Mouse (Mus musculus) regulatory T cell (primary cell): ENCODE results near the gene Sac3d1.
"Not testable (repeated sequence)": the region's sequence is repeated elsewhere in the genome, so short reads cannot be mapped to it uniquely, and the experiment has no call there.

Experiments
- in situ Hi-C: fragments of 300-600 bp; cut with MboI, MseI; formaldehyde crosslinking; loops from one replicate; pipeline ENCODE4 v1.15.1; 2025; ENCODE audit warnings: high pct_unique_total_duplicates

Sac3d1 gene

GRCm38 (mm10) chr19:6117986-6118676 is at the start of gene Sac3d1:
Gene Sac3d1, minus strand, starts transcription at chr19:6118650.
- in situ Hi-C loops, result no loop called here

DNA sequence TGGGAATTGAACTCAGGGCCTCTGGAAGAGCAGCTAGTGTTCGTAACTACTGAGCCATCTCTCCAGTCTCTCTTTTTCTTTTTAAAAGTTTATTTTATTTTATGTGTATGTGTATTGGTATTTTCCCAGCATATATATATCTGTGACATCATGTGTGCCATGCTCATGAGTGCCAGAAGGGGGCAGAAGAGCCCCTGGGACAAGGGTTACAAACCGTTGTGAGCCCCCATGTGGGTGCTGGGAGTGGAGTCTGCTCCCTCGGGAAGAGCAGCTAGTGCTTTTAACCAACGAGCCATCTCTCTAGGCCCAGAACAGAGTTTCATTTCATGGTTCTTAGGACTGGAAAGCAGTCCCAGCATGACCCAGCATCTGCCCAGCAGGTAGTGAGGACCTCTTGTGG is 48.3 kb upstream of the Sac3d1 start:
- in situ Hi-C loops, result loop anchor here (10.0 kb wide), 1 partner anchor 418 kb away; no protein-coding TSS in a partner anchor

DNA sequence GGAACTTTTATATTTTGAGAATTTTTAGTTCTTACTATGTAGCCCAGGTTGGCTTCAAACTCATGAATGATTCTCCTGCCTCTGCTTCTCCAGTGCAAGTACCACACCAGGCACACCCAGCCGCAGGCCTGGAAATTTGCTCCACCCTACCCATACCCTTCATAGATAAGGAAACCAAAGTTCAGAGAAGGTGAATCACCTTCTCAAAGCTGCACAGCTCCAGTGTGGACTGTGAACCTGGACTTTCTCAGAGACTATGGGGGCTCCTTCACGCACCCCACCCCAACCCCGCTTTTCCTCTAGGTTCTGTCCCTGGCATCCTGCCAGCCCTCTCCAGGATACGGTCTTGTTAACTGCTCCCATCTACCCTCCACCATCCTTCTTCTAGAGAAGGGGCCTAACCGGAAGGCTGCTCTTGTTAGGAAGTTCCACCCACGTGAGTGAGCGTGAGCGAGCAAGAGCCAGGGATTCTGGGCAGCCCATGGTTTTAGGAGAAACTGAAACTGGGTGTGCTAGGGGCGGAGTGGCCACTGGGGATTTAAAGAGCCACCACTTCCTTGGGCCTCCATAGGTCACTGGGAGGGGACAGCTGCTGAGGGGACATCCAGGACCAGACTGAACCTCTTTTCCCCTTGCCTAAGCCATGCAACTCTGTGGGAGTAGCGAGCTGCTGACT is 45.6 kb upstream of the Sac3d1 start:
- in situ Hi-C loops, result loop anchor here (10.0 kb wide), 1 partner anchor 421 kb away; no protein-coding TSS in a partner anchor

DNA sequence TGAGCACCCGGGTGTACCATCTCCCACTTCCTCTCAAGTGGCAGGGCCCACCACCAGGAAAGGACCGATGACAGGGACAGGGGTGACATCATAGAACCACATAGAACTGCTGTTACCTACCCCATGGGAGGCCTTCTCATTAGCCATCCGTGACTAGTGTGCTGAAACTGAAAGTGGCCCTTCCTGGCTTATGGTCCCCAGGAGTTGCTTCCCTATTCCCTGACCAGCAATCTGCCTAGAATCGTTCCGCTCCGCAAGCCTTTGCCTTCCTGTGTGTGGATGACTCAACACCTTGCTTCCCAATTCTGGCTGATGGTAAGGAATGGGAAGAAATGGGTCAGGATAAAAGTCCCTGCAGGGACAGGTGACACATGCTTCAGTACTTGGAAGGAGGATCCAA is 38.8 kb upstream of the Sac3d1 start:
- in situ Hi-C loops, result no loop called here

- in situ Hi-C loops, result no loop called here
Measured at GRCm38 (mm10) chr19:6156372-6156771, 37.9 kb upstream of the Sac3d1 start.

GRCm38 (mm10) chr19:6155174-6155573 is 36.7 kb upstream of the Sac3d1 start:
- in situ Hi-C loops, result no loop called here

DNA sequence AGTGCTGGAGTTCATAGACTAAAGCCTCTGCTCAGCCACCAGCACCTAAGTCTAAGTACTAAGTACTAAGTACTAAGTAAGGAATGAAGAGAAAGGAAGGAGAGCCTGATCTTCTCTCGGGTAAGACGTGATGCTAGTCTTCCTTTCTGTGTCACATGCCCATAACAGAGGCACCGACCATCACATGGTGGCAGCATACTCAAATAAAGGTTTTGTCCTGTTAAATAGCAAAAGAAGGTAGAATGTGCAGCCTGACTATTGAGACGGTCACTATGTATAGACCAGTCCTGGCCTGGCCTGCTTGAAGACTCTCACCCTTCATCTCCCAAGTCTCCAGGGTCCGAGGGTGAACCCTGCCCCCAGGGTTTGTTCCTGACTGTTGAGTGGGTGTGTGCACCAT is 26.4 kb upstream of the Sac3d1 start:
- in situ Hi-C loops, result no loop called here

DNA sequence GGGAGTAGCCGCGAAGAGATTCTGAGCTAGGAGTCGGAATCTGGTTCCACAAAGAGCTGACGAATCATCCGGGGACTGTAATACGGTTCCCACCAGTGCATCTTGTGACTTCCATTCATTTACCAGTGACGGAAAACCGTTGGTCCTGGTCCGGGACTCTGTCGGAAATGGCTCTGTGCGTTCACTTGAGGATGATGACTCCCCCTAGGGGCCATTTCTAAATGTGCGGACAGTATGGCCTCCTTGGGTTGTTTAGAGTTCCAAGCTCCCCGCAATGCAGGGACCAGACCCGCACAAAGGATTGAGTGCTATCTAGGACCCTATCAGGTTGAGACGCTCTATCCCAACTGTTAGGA is 22.9 kb upstream of the Sac3d1 start, which contains the start of gene Arl2:
Gene Arl2 (minus strand): TSS at position 155 of the 356 bp plus-strand sequence.
- in situ Hi-C loops, result no loop called here

DNA sequence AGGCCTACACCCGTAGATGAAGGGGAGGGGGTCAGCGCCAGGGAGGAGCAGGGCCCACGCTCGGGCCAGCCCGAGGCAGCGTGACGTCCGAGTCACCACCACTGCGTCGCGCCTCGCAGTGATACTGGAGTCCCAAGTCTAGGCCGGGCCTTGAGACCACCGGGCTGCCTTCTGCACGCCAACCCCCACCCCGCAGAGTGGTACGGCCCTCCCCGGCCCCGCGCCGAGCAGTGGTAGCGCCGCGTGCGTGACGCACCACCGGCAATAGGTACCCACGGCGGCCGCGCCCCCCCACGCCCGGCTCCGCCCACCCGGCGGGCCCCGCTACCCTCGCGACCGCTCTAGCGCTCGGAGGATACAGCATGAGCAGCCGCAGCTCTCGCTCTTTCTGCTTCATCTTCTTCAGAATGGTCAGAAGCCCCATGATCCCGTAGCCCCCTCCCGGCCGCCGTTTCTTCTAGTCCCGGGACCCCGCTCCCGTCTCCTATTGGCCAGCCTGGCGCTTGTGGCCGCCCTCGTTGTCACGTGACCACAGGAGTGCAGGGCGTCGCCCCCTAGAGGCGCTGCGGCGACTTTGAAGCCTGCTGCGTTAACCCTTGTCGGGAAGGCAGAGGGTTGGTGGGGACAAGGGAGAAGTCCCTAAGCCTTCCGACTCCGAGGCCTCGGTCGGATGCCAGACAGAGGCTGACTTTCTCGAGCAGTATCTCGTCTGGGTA is 22.4 kb upstream of the Sac3d1 start, which contains the start of gene Batf2:
Gene Batf2 (plus strand): TSS at position 306 of the 716 bp plus-strand sequence.
- in situ Hi-C loops, result no loop called here

- in situ Hi-C loops, result no loop called here
Measured at GRCm38 (mm10) chr19:6140374-6140677, 21.9 kb upstream of the Sac3d1 start.

DNA sequence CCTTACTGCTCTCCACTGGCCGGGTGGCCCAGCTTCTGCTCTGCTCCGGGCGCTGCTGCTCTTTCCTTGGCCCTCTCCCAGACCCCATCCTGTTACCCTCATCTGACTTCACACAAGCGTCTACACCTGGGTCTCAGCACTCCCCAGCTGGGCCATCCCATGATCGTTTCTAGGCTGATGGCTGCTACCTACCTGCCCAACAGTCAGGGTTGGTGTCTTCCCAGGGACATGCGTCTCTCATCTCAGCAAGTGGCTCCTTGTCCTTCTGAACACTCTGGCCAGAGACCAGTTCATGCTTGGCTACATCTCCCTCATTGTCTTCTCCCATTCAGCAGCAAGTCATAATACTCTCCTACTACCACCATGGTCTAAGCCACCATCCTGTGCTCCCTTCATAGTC is 21.3 kb upstream of the Sac3d1 start:
- in situ Hi-C loops, result no loop called here

- in situ Hi-C loops, result no loop called here
Measured at GRCm38 (mm10) chr19:6136397-6136796, 17.9 kb upstream of the Sac3d1 start.

GRCm38 (mm10) chr19:6133197-6133596 is 14.7 kb upstream of the Sac3d1 start:
- in situ Hi-C loops, result not testable (repeated sequence)

- in situ Hi-C loops, result no loop called here
Measured at GRCm38 (mm10) chr19:6132171-6132827, 13.8 kb upstream of the Sac3d1 start.

- in situ Hi-C loops, result not testable (repeated sequence)
Measured at GRCm38 (mm10) chr19:6130414-6131128, 12.1 kb upstream of the Sac3d1 start.

- in situ Hi-C loops, result loop anchor here (5.0 kb wide), 1 partner anchor 166 kb away; the partner anchor contains the start of gene Pola2
Measured at GRCm38 (mm10) chr19:6127760-6128341, 9.4 kb upstream of the Sac3d1 start, which contains the start of gene Snx15. Gene Snx15, minus strand, starts transcription at chr19:6128304.

DNA sequence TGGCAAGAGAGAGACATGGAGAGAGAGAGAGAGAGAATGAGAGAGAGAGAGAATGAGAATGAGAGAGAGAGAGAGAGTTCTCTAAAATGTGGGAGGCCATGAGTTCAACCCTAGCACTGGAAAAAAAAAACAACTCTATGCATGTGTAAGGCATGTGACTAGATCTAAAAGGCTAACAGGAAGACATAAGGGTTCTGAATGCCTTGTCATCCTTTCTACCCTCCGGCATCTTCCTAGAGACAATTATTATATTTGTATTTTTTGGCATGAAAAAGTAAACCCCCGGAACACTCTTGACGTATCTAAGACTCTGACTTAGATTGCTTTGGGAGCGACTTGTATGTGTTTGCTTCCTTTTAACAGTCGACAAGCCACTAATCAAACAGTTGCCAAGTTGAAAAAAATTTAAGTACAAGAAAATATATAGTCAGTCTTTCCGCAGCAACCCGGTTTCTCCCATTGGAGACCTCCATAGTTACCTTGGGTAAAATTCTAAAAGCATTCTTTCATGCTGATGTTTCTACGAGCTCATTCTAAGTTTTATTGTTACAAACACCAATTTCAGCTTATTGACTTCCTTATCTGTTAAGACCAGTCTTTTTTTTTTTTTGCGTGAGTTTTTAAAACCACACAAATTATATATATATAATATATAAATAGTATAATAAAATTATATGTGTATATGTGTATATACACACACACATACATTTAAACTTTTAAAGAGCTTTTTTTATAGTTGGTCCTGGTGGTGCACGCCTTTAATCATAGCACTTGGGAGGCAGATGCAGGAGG is 8.5 kb upstream of the Sac3d1 start:
- in situ Hi-C loops, result loop anchor here (5.0 kb wide), 1 partner anchor 165 kb away; the partner anchor contains the start of gene Pola2

DNA sequence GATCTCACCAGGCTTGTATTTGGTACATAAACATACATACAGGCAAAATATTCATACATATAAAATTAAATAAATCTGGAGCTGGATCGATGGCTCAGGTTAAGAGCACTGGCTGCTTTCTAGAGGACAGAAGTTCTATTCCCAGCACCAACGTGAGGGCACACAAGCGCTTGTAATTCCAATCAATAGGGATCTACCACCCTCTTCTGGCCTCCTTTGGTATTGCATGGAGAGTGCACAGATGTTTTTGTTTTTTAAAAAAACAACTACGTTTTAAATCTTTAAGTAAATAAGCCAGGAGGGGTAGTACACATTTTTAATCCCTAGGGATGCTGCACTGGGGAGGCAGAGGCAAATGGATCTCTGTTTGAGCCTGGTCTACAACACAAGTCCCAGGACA is 7.8 kb upstream of the Sac3d1 start:
- in situ Hi-C loops, result loop anchor here (5.0 kb wide), 1 partner anchor 164 kb away; the partner anchor contains the start of gene Pola2

GRCm38 (mm10) chr19:6124898-6125297 is 6.4 kb upstream of the Sac3d1 start:
- in situ Hi-C loops, result loop anchor here (5.0 kb wide), 1 partner anchor 163 kb away; the partner anchor contains the start of gene Pola2

DNA sequence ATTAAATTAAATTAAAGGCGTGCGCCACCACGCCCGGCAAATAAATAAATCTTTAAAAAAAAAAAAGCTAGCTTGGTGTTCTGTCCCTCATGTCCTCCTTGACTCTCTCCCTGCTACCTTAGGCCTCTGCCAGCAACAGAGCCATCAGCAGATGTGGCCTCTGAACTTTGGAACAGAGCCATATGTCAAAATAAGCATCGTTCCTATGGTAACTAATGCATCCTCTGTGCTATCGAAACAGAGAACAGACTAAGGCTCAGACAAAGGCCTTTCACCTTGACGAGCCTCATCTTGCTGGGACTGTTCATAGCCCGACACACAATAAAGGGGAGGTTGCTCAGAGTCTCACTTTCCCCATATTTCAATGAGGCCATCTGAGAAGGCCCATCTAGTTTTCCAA is 4.9 kb upstream of the Sac3d1 start:
- in situ Hi-C loops, result no loop called here
